ENCODE assay signal across 8 mouse cellular contexts in genomic region chr15:25026786-25027461, GRCm38 (mm10).
DNase-seq lines count a peak whose midpoint lies in the region; ATAC-seq lines count a peak whose summit lies in the region.

No protein-coding gene starts in this region.

- intact Hi-C loops in gastrocnemius, postnatal 14 days (cut with DNase I; ENCODE audit: low total_unique reads): no loop called here

- peak overlapping the region; percentile 51 for H3K4me2 ChIP-seq in neural tube, embryonic 13.5 days

- H3K36me3 ChIP-seq in forebrain, embryonic 10.5 days (replicated peaks): no peaks in the 10 kb centered on the region
- H3K36me3 ChIP-seq in neural tube, embryonic 13.5 days: no peaks in the 10 kb centered on the region

- no peaks in the 10 kb centered on the region for H3K9me3 ChIP-seq in forebrain, embryonic 10.5 days
- H3K9me3 ChIP-seq in neural tube, embryonic 13.5 days: no peaks in the 10 kb centered on the region; the same call in 1 of the 2 replicates

- peaks cover 10% of the 10 kb centered on the region; the same call in 1 of the 2 replicates for H3K27me3 ChIP-seq in forebrain, embryonic 10.5 days (ENCODE audit: poor library complexity, severe bottlenecking)
- no peaks in the 10 kb centered on the region for H3K27me3 ChIP-seq in neural tube, embryonic 13.5 days

- peak overlapping the region; percentile 66 for H3K9ac ChIP-seq in neural tube, embryonic 13.5 days

- peak; percentile 90 for ATAC-seq in neural tube, embryonic 13.5 days (ENCODE audit: low read depth)

- H3K4me1 ChIP-seq in forebrain, embryonic 10.5 days: peaks cover 17% of the 10 kb centered on the region
- H3K4me1 ChIP-seq in neural tube, embryonic 13.5 days (replicated peaks): peaks cover 22% of the 10 kb centered on the region

- 6% methylated on average over 15 of the region's 15 CpGs for WGBS in forebrain, embryonic 10.5 days
- WGBS in neural tube, embryonic 13.5 days: 2% methylated on average over 15 of the region's 15 CpGs

- H3K4me3 ChIP-seq in forebrain, embryonic 10.5 days: peak overlapping the region; percentile 39
- peak overlapping the region; percentile 31 for H3K4me3 ChIP-seq in neural tube, embryonic 13.5 days

- peak; percentile 9 for DNase-seq in kidney, postnatal 10 days
- no peak for DNase-seq in kidney, adult 9 months
- peak; percentile 26 for DNase-seq in forebrain, embryonic 10.5 days (ENCODE audit: extremely low spot score, low spot score)
- DNase-seq in layer of hippocampus, postnatal 10 days (ENCODE audit: low spot score in 2 of 2): peak; percentile 32 to 53
- DNase-seq in spleen, postnatal 14 days (ENCODE audit: low spot score in 2 of 2): no peak
- DNase-seq in gastrocnemius, postnatal 14 days: no peak
- DNase-seq in heart, postnatal 4 days: no peak

- peak overlapping the region; percentile 36 for H3K27ac ChIP-seq in forebrain, embryonic 10.5 days
- H3K27ac ChIP-seq in neural tube, embryonic 13.5 days (replicated peaks): peak overlapping the region; percentile 89

Comparison
In these comparisons a context has a peak if more than half of its experiments do, and no peak if none do; other contexts are left out.
1. DNase-seq: peak in kidney, postnatal 10 days (single experiment), forebrain, embryonic 10.5 days (single experiment) and layer of hippocampus, postnatal 10 days (2 of 2); none in kidney, adult 9 months (single experiment), spleen, postnatal 14 days (0 of 2), gastrocnemius, postnatal 14 days (single experiment) and heart, postnatal 4 days (single experiment).